Mouse (Mus musculus) limb, embryonic 15.5 days (tissue): ENCODE data around the gene Emx1. TPM values are rescaled to one million over a fixed set of nuclear protein-coding genes. Genes with fewer than 3 reads are reported as not detected.

Experiments
- ATAC-seq: fragments of 200-750 bp; cut with Nextera tagmentation; 2 replicates; pipeline ENCODE4 v1.8.0; 2017; ENCODE audit warnings: low read depth, moderate TSS enrichment; ENCODE audit not compliant: insufficient number of reproducible peaks, low FRiP score, low TSS enrichment
- H3K27ac ChIP-seq: fragments of 300-500 bp; sonication (generic); 2 replicates; pipeline ENCODE4 v1.5.1; 2015; ENCODE audit warnings: moderate library complexity, mild to moderate bottlenecking, inconsistent platforms
- H3K27me3 ChIP-seq: fragments of 300-500 bp; sonication (generic); 2 replicates; pipeline ENCODE4 v1.6.1; 2015; ENCODE audit warnings: inconsistent platforms
- H3K36me3 ChIP-seq: fragments of 300-500 bp; sonication (generic); 2 replicates; pipeline ENCODE4 v1.6.1; 2015; ENCODE audit warnings: inconsistent platforms
- H3K4me1 ChIP-seq: fragments of 300-500 bp; sonication (generic); 2 replicates; pipeline ENCODE4 v1.6.1; 2015; ENCODE audit warnings: inconsistent platforms
- H3K4me2 ChIP-seq: fragments of 300-500 bp; sonication (generic); 2 replicates; pipeline ENCODE4 v1.6.1; 2015; ENCODE audit warnings: mild to moderate bottlenecking, inconsistent platforms
- H3K4me3 ChIP-seq: fragments of 300-500 bp; sonication (generic); 2 replicates; pipeline ENCODE4 v1.5.1; 2015; ENCODE audit warnings: mild to moderate bottlenecking, inconsistent platforms
- H3K9ac ChIP-seq: fragments of 300-500 bp; sonication (generic); 2 replicates; pipeline ENCODE4 v1.6.1; 2015; ENCODE audit warnings: inconsistent platforms
- H3K9me3 ChIP-seq: fragments of 300-500 bp; sonication (generic); 2 replicates; pipeline ENCODE4 v1.6.1; 2016; ENCODE audit warnings: inconsistent platforms
- WGBS: fragments of 180-500 bp; shearing (Covaris S2); methylation state at CpG from one replicate; pipeline ENCODE4 v1.1.7; 2015; 5-methylcytosine and 5-hydroxymethylcytosine counted together
- polyA plus RNA-seq: library from polyadenylated mRNA; unstranded; fragments of >200 nt; fragmentation: Nextera tagmentation; extraction: Ambion mirVana; gene quantifications from 2 replicates; pipeline ENCODE4 v1.2.1, GENCODE M21; 2015

The Emx1 gene
- polyA plus RNA-seq, 1 experiment from 2014 or later, result 0.20 TPM

DNA sequence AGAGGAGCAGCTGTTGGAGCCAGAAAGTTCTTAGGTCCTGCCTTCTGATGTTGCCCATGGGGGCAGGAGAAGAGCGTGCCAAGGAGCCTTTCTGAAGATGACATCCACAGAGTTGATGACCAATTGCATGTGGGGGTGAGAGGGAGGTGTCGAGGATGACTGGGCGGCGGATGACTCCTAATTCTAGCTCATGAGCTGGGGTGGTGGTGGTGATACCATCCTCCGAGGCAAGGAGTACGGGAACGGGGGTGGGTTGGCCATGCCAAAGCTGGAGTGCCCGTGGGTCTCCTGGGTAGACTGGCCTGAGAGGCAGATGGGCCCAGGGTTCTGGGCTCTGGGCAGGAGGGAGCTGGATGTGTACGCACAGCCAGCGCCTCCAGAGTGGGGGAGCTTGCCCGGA lies 32.5 kb downstream of the Emx1 start:
- no peak for ATAC-seq
- H3K9ac ChIP-seq, result no peak overlapping the region
- H3K36me3 ChIP-seq, result no peaks in the 10 kb centered on the region
- no peak overlapping the region for H3K27ac ChIP-seq
- H3K4me1 ChIP-seq, result peaks cover 13% of the 10 kb centered on the region; the same call in 1 of the 2 replicates
- WGBS, result 91% methylated on average over 11 of the region's 11 CpGs
- no peak overlapping the region for H3K4me2 ChIP-seq
- no peaks in the 10 kb centered on the region for H3K27me3 ChIP-seq
- H3K4me3 ChIP-seq, result no peak overlapping the region
- H3K9me3 ChIP-seq, result no peaks in the 10 kb centered on the region

DNA sequence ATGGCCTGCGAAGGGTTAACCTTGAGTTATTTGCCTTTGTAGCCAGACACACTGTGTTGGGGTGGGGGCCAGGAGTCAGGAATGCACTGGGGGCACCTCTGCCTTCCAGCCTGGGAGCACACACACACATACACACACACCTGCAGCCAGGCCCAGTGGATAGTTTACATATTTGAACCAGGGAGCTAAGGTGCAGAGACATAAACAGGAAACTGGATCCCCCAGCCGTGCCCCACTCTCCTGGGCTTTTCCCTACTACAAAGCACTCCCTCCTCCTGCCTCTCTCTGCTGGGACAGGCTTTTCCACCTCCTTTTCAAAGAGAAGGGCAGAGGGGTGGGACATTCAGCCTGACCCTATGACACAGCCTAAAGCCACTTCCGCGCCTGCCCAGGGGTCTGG lies 33.7 kb downstream of the Emx1 start:
- Histone ChIP-seq H3K27me3 (no peaks in the 10 kb centered on the region), H3K4me2 (no peak overlapping the region), H3K4me3 (no peak overlapping the region), H3K9ac (no peak overlapping the region), H3K4me1 (peaks cover 13% of the 10 kb centered on the region; the same call in 1 of the 2 replicates), H3K9me3 (no peaks in the 10 kb centered on the region), H3K27ac (no peak overlapping the region), H3K36me3 (no peaks in the 10 kb centered on the region)
- WGBS, result 49% methylated on average over 4 of the region's 4 CpGs
- no peak for ATAC-seq

DNA sequence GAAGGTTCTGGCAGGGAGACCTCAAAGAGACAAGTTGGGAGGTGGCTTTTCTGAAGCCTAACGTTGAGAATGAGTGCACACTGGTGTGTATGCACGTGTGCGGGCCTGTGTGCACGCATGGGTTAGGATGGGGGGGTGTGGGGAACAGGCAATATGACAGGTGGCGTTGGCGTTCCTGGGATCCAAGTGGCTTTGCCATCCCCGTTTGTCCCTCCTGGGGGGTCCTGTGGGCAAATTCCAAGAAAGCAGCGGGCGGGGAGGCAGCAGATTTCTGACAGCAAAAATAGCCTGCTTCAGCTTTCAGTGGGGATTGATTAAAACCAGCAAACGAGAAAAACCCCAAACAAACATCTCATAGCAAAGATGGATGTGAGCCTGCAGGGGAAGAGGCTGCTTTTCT lies 35.3 kb downstream of the Emx1 start:
- no peaks in the 10 kb centered on the region for H3K36me3 ChIP-seq
- no peak overlapping the region for H3K4me3 ChIP-seq
- H3K27me3 ChIP-seq, result no peaks in the 10 kb centered on the region
- peaks cover 13% of the 10 kb centered on the region; the same call in 1 of the 2 replicates for H3K4me1 ChIP-seq
- WGBS, result 68% methylated on average over 10 of the region's 10 CpGs
- H3K27ac ChIP-seq, result no peak overlapping the region
- no peak for ATAC-seq
- no peak overlapping the region for H3K4me2 ChIP-seq
- no peak overlapping the region for H3K9ac ChIP-seq
- H3K9me3 ChIP-seq, result no peaks in the 10 kb centered on the region

DNA sequence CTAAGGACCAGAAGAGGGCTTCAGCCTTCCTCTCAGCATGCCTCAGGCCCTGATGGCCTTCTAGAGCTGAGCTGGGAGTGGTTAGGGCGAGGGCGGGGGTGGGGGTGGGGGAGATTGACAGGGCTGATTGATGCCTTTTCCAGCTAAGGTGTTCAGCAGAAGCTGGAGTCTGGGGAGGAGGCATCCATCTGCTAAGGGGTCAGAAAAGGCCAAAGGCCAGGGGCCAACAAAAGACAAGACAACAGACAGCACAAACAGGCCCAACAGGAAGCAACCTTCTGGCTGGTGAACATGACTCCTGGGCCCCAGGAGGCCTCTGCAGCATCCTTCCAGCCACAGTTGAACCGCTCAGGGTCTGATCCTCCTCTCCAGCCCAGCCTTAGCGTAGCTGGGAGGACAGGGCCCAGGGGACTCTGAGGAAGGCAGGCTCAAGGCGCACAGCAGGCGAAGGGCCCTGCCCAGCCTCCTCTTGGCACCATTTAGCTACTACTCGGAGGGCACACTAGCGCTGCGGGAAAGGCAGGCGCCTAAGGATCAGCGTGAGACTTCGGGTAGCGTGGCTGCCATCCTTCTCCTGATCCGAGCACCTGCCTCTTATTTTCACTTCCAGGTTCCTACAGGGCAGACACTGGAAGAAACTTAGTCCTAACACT lies 36.4 kb downstream of the Emx1 start:
- Histone ChIP-seq H3K9me3 (no peaks in the 10 kb centered on the region), H3K36me3 (no peaks in the 10 kb centered on the region), H3K4me1 (peaks cover 13% of the 10 kb centered on the region; the same call in 1 of the 2 replicates), H3K27ac (no peak overlapping the region), H3K27me3 (no peaks in the 10 kb centered on the region), H3K4me3 (no peak overlapping the region), H3K9ac (no peak overlapping the region), H3K4me2 (no peak overlapping the region)
- no peak for ATAC-seq
- 55% methylated on average over 14 of the region's 14 CpGs for WGBS

DNA sequence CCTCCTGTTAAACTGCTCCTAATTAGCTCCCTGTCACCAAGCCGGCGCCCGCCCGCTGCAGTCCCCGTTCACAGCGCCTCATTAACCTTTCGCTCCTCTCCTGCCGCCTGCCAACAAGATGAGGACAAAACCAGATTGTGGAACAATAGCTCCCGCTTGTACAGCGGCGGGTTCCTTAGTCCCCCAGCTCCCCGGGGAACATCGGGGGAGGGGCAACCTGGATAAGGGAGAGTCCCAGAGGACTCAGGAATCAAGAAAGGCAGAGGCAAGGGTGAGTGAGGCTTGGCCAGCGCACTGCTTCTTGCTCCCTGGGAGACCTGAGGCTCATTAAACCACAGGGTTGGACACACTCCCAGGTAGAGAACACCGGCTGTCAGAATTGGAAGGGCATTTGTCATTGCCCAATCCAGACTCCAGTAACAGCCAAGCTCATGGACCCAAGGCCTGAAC lies 37.2 kb downstream of the Emx1 start:
- H3K4me2 ChIP-seq, result no peak overlapping the region
- H3K4me1 ChIP-seq, result peaks cover 13% of the 10 kb centered on the region; the same call in 1 of the 2 replicates
- H3K9me3 ChIP-seq, result no peaks in the 10 kb centered on the region
- ATAC-seq, result no peak
- WGBS, result 55% methylated on average over 15 of the region's 15 CpGs
- H3K27ac ChIP-seq, result no peak overlapping the region
- H3K9ac ChIP-seq, result no peak overlapping the region
- H3K36me3 ChIP-seq, result no peaks in the 10 kb centered on the region
- no peak overlapping the region for H3K4me3 ChIP-seq
- no peaks in the 10 kb centered on the region for H3K27me3 ChIP-seq

DNA sequence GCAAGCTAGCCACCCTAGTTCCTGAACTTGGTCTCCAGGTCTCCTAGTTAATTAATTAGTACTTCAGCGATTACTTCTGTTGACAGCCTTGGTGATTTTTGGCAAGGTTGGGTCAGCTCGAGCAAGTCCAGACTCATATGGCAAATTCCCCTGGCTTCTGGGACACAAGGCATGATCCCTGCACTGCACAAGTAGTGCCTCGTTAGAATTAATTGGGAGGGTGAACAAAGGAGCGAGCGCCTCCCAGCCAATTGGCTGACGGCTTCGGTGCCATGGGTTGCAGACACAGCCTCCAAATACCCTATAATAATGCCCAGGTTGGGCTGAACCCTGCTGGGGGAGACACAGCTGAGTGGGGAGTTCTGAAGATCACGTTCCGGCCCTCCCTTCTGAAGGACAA lies 39.3 kb downstream of the Emx1 start:
- no peaks in the 10 kb centered on the region for H3K36me3 ChIP-seq
- H3K4me1 ChIP-seq, result peaks cover 7% of the 10 kb centered on the region; the same call in 1 of the 2 replicates
- no peak overlapping the region for H3K4me2 ChIP-seq
- H3K27me3 ChIP-seq, result no peaks in the 10 kb centered on the region
- no peak overlapping the region for H3K27ac ChIP-seq
- no peak for ATAC-seq
- H3K9ac ChIP-seq, result no peak overlapping the region
- 48% methylated on average over 9 of the region's 9 CpGs for WGBS
- H3K9me3 ChIP-seq, result no peaks in the 10 kb centered on the region
- H3K4me3 ChIP-seq, result no peak overlapping the region

DNA sequence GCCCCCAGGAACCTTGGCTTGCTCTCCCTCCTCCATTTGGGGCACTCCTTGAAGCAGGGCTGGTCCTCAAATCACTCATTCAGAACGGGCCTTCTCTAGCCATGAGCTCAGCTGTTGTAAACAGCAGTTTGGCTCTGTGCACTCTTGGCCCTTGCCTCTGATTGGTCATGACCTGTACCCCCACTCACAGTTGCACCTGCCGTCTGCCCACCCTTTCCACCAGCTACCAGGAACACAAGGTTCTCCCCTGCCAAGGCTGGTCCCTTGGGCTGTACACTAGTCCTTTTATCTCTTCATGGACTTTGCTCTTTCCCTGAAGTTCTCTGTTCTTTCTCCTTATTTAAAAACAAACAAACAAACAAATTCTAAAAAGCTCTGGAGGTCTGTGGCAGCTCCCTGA lies 40.3 kb downstream of the Emx1 start:
- Histone ChIP-seq H3K4me3 (no peak overlapping the region), H3K9me3 (no peaks in the 10 kb centered on the region), H3K4me2 (no peak overlapping the region), H3K27me3 (no peaks in the 10 kb centered on the region), H3K36me3 (no peaks in the 10 kb centered on the region), H3K9ac (no peak overlapping the region), H3K27ac (no peak overlapping the region), H3K4me1 (peaks cover 8% of the 10 kb centered on the region; the same call in 1 of the 2 replicates)
- ATAC-seq, result no peak
- 56% methylated on average over 2 of the region's 2 CpGs for WGBS

DNA sequence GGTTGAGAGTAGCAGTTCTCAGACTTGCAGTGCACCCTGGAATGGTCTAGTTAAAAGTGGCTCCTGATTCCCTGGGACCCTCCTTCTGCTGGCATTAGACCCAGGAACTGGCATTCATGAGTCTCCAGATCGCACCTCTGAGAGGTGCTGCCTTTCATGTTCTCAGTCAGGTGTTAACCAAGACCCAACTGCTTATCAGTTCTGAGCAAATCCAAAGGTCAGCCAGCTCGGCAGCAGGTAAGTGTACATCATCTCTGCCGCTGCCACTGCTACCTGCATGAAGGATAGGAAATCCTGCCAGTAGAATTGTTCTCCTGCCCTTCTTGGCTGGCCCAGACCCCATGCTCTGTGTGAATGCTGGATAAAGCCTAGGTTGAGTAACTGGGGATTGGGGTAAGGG lies 43.5 kb downstream of the Emx1 start:
- WGBS, result 76% methylated on average over 3 of the region's 3 CpGs

DNA sequence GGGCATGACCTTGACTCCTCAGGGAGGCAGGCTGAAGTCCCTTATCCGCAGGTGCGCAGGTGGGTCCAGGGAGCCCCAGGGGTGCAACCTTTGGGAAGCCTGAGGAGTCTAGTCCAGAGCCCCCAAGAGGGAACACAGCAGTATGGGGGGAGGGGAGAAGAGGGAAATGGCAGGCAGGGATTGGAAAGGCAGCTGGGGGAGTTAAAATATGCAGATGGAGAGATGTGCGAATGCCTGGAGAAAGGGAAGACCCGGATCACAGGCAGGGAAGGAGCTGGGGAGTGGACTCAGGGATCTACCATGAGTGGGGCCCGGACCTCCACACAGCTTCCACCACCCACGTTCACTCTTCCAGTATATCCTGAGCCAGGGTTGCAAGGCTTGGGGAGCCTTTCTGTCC lies 44.2 kb downstream of the Emx1 start:
- H3K9me3 ChIP-seq, result no peaks in the 10 kb centered on the region
- no peak overlapping the region for H3K4me3 ChIP-seq

More for the DNA sequence above, 43.5 kb downstream of the Emx1 start:
- no peak overlapping the region for H3K4me3 ChIP-seq
- no peaks in the 10 kb centered on the region for H3K27me3 ChIP-seq
- no peak overlapping the region for H3K4me2 ChIP-seq
- no peak overlapping the region for H3K9ac ChIP-seq
- H3K36me3 ChIP-seq, result no peaks in the 10 kb centered on the region
- no peak for ATAC-seq
- H3K9me3 ChIP-seq, result no peaks in the 10 kb centered on the region
- no peak overlapping the region for H3K27ac ChIP-seq
- peaks cover 24% of the 10 kb centered on the region for H3K4me1 ChIP-seq

DNA sequence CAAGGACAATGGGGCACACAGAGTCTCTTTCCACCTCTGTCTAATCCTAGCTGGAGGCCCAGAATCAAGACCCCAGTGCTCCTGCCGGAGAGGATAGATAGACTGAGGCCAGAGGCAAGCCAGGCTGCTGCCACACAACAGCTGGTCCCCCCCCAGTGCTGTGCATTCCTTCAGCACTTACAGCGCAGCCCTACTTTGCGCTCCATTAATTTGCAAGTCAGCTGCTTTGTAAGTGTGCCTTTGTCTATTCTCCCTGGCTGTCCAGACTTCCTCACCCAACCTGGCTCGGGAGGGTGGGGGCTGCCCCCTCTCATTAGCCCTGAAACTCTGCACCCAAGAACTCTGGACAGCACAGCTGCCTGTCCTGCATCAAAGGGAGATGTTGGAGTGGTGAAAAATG lies 44.8 kb downstream of the Emx1 start:
- 53% methylated on average over 4 of the region's 4 CpGs for WGBS
- H3K4me3 ChIP-seq, result no peak overlapping the region
- no peaks in the 10 kb centered on the region for H3K27me3 ChIP-seq
- peaks cover 24% of the 10 kb centered on the region for H3K4me1 ChIP-seq
- no peak overlapping the region for H3K27ac ChIP-seq
- no peak overlapping the region for H3K4me2 ChIP-seq
- H3K9ac ChIP-seq, result no peak overlapping the region
- no peaks in the 10 kb centered on the region for H3K36me3 ChIP-seq
- ATAC-seq, result no peak
- H3K9me3 ChIP-seq, result no peaks in the 10 kb centered on the region

More for the DNA sequence above, 44.2 kb downstream of the Emx1 start:
- no peak for ATAC-seq
- H3K27me3 ChIP-seq, result no peaks in the 10 kb centered on the region
- 29% methylated on average over 6 of the region's 6 CpGs for WGBS
- no peak overlapping the region for H3K4me2 ChIP-seq
- no peaks in the 10 kb centered on the region for H3K36me3 ChIP-seq
- peaks cover 24% of the 10 kb centered on the region for H3K4me1 ChIP-seq
- H3K9ac ChIP-seq, result no peak overlapping the region
- H3K27ac ChIP-seq, result no peak overlapping the region

DNA sequence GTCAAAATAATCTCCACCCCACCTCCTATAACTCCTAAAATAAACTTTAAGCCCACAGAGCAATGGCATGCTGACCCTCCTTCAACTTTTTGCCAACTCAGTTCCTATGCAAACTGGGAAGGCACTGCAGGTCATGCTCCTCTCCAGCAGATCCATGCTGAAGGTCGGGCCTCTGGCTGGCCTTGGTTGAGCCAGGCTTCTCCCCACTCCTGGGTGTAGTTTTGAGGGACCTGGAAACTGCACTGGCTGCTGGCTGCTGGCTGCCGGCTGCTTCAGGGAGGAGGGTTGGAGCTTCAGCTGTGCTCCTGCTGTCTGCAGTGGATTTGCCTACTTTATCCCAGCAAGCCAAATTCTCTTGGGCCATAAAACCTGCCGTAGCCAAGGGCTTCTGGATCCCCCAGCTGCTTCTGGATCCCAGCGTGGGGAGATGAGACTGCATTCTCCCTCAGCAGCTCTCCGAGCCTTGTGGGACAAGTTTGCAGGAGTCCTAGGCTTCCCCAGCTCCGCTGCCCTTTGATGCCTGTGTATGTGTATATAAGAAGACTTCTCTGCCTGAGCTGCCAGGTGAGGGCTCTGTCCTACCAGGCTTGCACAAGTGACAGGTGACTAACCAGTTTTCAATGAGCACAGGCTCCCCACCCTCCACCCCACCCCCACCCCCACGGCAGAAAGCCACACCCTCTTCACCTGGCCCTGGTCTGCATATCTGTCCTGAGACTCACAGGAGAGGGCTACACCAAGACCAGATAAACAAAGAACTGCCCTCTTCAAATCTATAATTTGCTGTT lies 45.8 kb downstream of the Emx1 start:
- H3K9me3 ChIP-seq, result no peaks in the 10 kb centered on the region
- no peak overlapping the region for H3K27ac ChIP-seq
- no peak for ATAC-seq
- H3K27me3 ChIP-seq, result no peaks in the 10 kb centered on the region
- 21% methylated on average over 7 of the region's 7 CpGs for WGBS
- no peak overlapping the region for H3K9ac ChIP-seq
- no peak overlapping the region for H3K4me3 ChIP-seq
- peaks cover 24% of the 10 kb centered on the region for H3K4me1 ChIP-seq
- H3K36me3 ChIP-seq, result no peaks in the 10 kb centered on the region
- no peak overlapping the region for H3K4me2 ChIP-seq

DNA sequence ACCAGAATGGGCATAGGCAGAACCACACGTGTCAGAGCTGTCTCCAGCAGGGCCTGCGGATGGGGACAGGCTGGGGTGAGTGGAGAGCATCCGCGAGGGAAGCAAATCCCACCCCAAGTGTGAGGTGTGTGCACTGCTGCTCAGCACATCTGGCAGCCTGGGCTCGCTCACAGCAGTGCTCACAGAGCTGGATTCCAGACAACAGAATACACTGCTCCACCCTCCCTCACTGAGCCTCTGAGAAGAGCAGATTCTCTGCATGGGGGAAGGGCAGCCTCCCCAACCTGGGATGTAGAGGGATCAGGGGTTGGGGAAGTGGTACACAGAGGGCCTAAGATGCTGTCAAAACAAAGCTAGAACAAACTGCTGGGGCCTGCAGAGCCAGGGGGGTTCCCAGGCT lies 47.6 kb downstream of the Emx1 start:
- no peaks in the 10 kb centered on the region for H3K36me3 ChIP-seq
- H3K27me3 ChIP-seq, result no peaks in the 10 kb centered on the region
- 0 out of 2 replicates have a peak overlapping the region, but pooled peaks have one; percentile 0 for H3K27ac ChIP-seq
- no peak overlapping the region for H3K9ac ChIP-seq
- no peak for ATAC-seq
- 25% methylated on average over 5 of the region's 5 CpGs for WGBS
- H3K4me3 ChIP-seq, result no peak overlapping the region
- no peak overlapping the region for H3K4me2 ChIP-seq
- H3K4me1 ChIP-seq, result peaks cover 27% of the 10 kb centered on the region
- H3K9me3 ChIP-seq, result no peaks in the 10 kb centered on the region
